8 mouse cellular contexts compared by ENCODE assay signal in genomic region chr2:117231257-117231656, GRCm38 (mm10). TPM values are rescaled to one million over a fixed set of nuclear protein-coding genes. Genes with fewer than 3 reads are reported as not detected.
DNase-seq lines count a peak whose midpoint lies in the region; ATAC-seq and TF ChIP-seq lines count a peak whose summit lies in the region.

No protein-coding gene starts in this region.

- peaks cover 4% of the 10 kb centered on the region for H3K27me3 ChIP-seq in C2C12 (ENCODE audit: control insufficient read depth, insufficient read depth, insufficient read length)
- H3K27me3 ChIP-seq in embryonic facial prominence, embryonic 14.5 days (replicated peaks; ENCODE audit: control insufficient read depth, insufficient read depth, low read length) = peaks cover 4% of the 10 kb centered on the region
- peaks cover 16% of the 10 kb centered on the region for H3K27me3 ChIP-seq in heart, embryonic 13.5 days (replicated peaks)
- H3K27me3 ChIP-seq in liver, embryonic 13.5 days = no peaks in the 10 kb centered on the region
- H3K27me3 ChIP-seq in neural tube, embryonic 11.5 days (ENCODE audit: control insufficient read depth, insufficient read depth, low read length) = no peaks in the 10 kb centered on the region
- no peaks in the 10 kb centered on the region; the same call in 1 of the 2 replicates for H3K27me3 ChIP-seq in stomach, embryonic 15.5 days (replicated peaks)

- no peak overlapping the region for H3K27ac ChIP-seq in embryonic facial prominence, embryonic 14.5 days (replicated peaks; ENCODE audit: low read depth, low read length)
- H3K27ac ChIP-seq in heart, embryonic 13.5 days (replicated peaks) = no peak overlapping the region
- no peak overlapping the region for H3K27ac ChIP-seq in liver, embryonic 13.5 days
- H3K27ac ChIP-seq in neural tube, embryonic 11.5 days (ENCODE audit: low read depth, low read length) = no peak overlapping the region
- H3K27ac ChIP-seq in stomach, embryonic 15.5 days = no peak overlapping the region

- peak; percentile 42 for TF ChIP-seq CTCF in C2C12 (IDR thresholded peaks at IDR 0.05; ENCODE audit: control insufficient read depth, insufficient read depth, insufficient read length)

- H3K4me1 ChIP-seq in embryonic facial prominence, embryonic 14.5 days (ENCODE audit: control insufficient read depth, insufficient read depth, low read length) = no peaks in the 10 kb centered on the region
- H3K4me1 ChIP-seq in heart, embryonic 13.5 days = no peaks in the 10 kb centered on the region
- no peaks in the 10 kb centered on the region for H3K4me1 ChIP-seq in liver, embryonic 13.5 days (replicated peaks)
- no peaks in the 10 kb centered on the region for H3K4me1 ChIP-seq in neural tube, embryonic 11.5 days (ENCODE audit: control insufficient read depth, insufficient read depth, low read length)
- H3K4me1 ChIP-seq in stomach, embryonic 15.5 days = peaks cover 6% of the 10 kb centered on the region; the same call in 1 of the 2 replicates

- ATAC-seq in embryonic facial prominence, embryonic 14.5 days (ENCODE audit: low read depth) = peak; percentile 86; the same call in 1 of the 2 replicates
- ATAC-seq in heart, embryonic 13.5 days (ENCODE audit: extremely low read depth, insufficient number of reproducible peaks, low FRiP score, low TSS enrichment) = no peak
- peak; percentile 51; the same call in 1 of the 2 replicates for ATAC-seq in liver, embryonic 13.5 days (ENCODE audit: low read depth)
- ATAC-seq in neural tube, embryonic 11.5 days (ENCODE audit: insufficient read depth, low FRiP score, low TSS enrichment) = peak; percentile 81
- 0 out of 2 replicates have a peak, but pooled peaks have one; percentile 65 for ATAC-seq in stomach, embryonic 15.5 days (ENCODE audit: insufficient read depth, low FRiP score, low read depth)

- no peaks in the 10 kb centered on the region for H3K79me2 ChIP-seq in C2C12 (ENCODE audit: control insufficient read depth, insufficient read depth)

- no peak overlapping the region for H3ac ChIP-seq in C2C12 (ENCODE audit: control insufficient read depth, insufficient read length, low read depth)

- 0 out of 2 replicates have a peak overlapping the region, but pooled peaks have one; percentile 7 for H3K4me2 ChIP-seq in embryonic facial prominence, embryonic 14.5 days (ENCODE audit: low read depth, low read length)
- H3K4me2 ChIP-seq in heart, embryonic 13.5 days = peak overlapping the region; percentile 34
- no peak overlapping the region for H3K4me2 ChIP-seq in liver, embryonic 13.5 days
- no peak overlapping the region for H3K4me2 ChIP-seq in neural tube, embryonic 11.5 days (ENCODE audit: low read depth)
- no peak overlapping the region for H3K4me2 ChIP-seq in stomach, embryonic 15.5 days

- H3K4me3 ChIP-seq in C2C12 (ENCODE audit: insufficient read depth, poor library complexity, severe bottlenecking) = no peak overlapping the region
- H3K4me3 ChIP-seq in embryonic facial prominence, embryonic 14.5 days (ENCODE audit: low read depth, low read length) = no peak overlapping the region
- H3K4me3 ChIP-seq in heart, embryonic 13.5 days = no peak overlapping the region
- no peak overlapping the region for H3K4me3 ChIP-seq in liver, embryonic 13.5 days (replicated peaks)
- H3K4me3 ChIP-seq in neural tube, embryonic 11.5 days (ENCODE audit: low read depth, low read length) = no peak overlapping the region
- H3K4me3 ChIP-seq in stomach, embryonic 15.5 days (replicated peaks) = no peak overlapping the region

- no peak overlapping the region for H3K9ac ChIP-seq in embryonic facial prominence, embryonic 14.5 days (ENCODE audit: low read depth, low read length)
- no peak overlapping the region for H3K9ac ChIP-seq in heart, embryonic 13.5 days
- no peak overlapping the region for H3K9ac ChIP-seq in liver, embryonic 13.5 days
- H3K9ac ChIP-seq in neural tube, embryonic 11.5 days (ENCODE audit: low read length) = no peak overlapping the region
- H3K9ac ChIP-seq in stomach, embryonic 15.5 days = no peak overlapping the region

- H3K79me3 ChIP-seq in C2C12 (ENCODE audit: low read depth) = no peaks in the 10 kb centered on the region

- no peaks in the 10 kb centered on the region for H3K36me3 ChIP-seq in C2C12 (ENCODE audit: control insufficient read depth, insufficient read depth)
- no peaks in the 10 kb centered on the region for H3K36me3 ChIP-seq in embryonic facial prominence, embryonic 14.5 days (ENCODE audit: control insufficient read depth, insufficient read depth, low read length)
- no peaks in the 10 kb centered on the region for H3K36me3 ChIP-seq in heart, embryonic 13.5 days
- H3K36me3 ChIP-seq in liver, embryonic 13.5 days = no peaks in the 10 kb centered on the region
- H3K36me3 ChIP-seq in neural tube, embryonic 11.5 days (ENCODE audit: control insufficient read depth, insufficient read depth, low read length) = no peaks in the 10 kb centered on the region
- H3K36me3 ChIP-seq in stomach, embryonic 15.5 days = no peaks in the 10 kb centered on the region

- DNase-seq in adrenal gland, postnatal 4 days (ENCODE audit: low spot score in 2 of 2) = peak; percentile 55 to 74
- DNase-seq in embryonic facial prominence, embryonic 14.5 days (ENCODE audit: low spot score) = peak; percentile 88
- DNase-seq in kidney, postnatal 14 days = peak; percentile 79
- DNase-seq in liver, embryonic 13.5 days = peak; percentile 27
- DNase-seq in neural tube, embryonic 11.5 days (ENCODE audit: low spot score) = peak; percentile 85

- WGBS in embryonic facial prominence, embryonic 14.5 days = 5% methylated on average over 13 of the region's 13 CpGs
- 6% methylated on average over 13 of the region's 13 CpGs for WGBS in heart, embryonic 13.5 days
- 7% methylated on average over 13 of the region's 13 CpGs for WGBS in liver, embryonic 13.5 days (ENCODE audit: insufficient replicate concordance)
- 8% methylated on average over 13 of the region's 13 CpGs for WGBS in neural tube, embryonic 11.5 days
- WGBS in stomach, embryonic 15.5 days = 7% methylated on average over 13 of the region's 13 CpGs

- H3K9me3 ChIP-seq in embryonic facial prominence, embryonic 14.5 days (ENCODE audit: control insufficient read depth, low read length) = no peaks in the 10 kb centered on the region
- no peaks in the 10 kb centered on the region for H3K9me3 ChIP-seq in heart, embryonic 13.5 days
- H3K9me3 ChIP-seq in liver, embryonic 13.5 days (replicated peaks) = no peaks in the 10 kb centered on the region
- no peaks in the 10 kb centered on the region for H3K9me3 ChIP-seq in neural tube, embryonic 11.5 days (ENCODE audit: control insufficient read depth, low read length)
- no peaks in the 10 kb centered on the region for H3K9me3 ChIP-seq in stomach, embryonic 15.5 days

TF ChIP-seq in C2C12, 6 proteins besides CTCF, POLR2A, EP300 and RAD21:
- TF ChIP-seq FOSL1 (IDR thresholded peaks at IDR 0.05; ENCODE audit: insufficient read depth, low read length, poor library complexity, severe bottlenecking) (no peak), MAX (IDR thresholded peaks at IDR 0.05) (no peak), MYOD1 (IDR thresholded peaks at IDR 0.05; ENCODE audit: control insufficient read depth, insufficient read length, low read depth) (no peak), MYOG (IDR thresholded peaks at IDR 0.05; ENCODE audit: control insufficient read depth, extremely low read depth, insufficient read length) (no peak), CEBPB (IDR thresholded peaks at IDR 0.05; ENCODE audit: low read depth) (no peak), USF1 (IDR thresholded peaks at IDR 0.05; ENCODE audit: low read depth) (no peak)

RNA-seq across cellular contexts. Expression of gene Fam98b, which starts 18.3 kb away (rescaled TPM):
- polyA plus RNA-seq in C2C12 (2012; fragmentation: generic; extraction: Trizol) = 36.4 TPM
- 10 to 100 TPM; 43.9 to 48.5 TPM for total RNA-seq in adrenal gland, postnatal 4 days (2021)
- 9.9 and 10.0 TPM in 2 replicates for polyA plus RNA-seq in embryonic facial prominence, embryonic 14.5 days (2014; fragmentation: Nextera tagmentation; extraction: Ambion mirVana)
- 7.9 and 8.9 TPM in 2 replicates for polyA plus RNA-seq in heart, embryonic 13.5 days (2015; fragmentation: Nextera tagmentation; extraction: Ambion mirVana)
- polyA plus RNA-seq in liver, embryonic 13.5 days (2015; fragmentation: Nextera tagmentation; extraction: Ambion mirVana) = 5.4 and 5.6 TPM in 2 replicates
- polyA plus RNA-seq in neural tube, embryonic 11.5 days (2014; fragmentation: Nextera tagmentation; extraction: Ambion mirVana) = 6.7 and 7.2 TPM in 2 replicates
- polyA plus RNA-seq in stomach, embryonic 15.5 days (2015; fragmentation: Nextera tagmentation; extraction: Ambion mirVana) = 10.6 and 11.3 TPM in 2 replicates

Comparison
In these comparisons a context has a peak if more than half of its experiments do, and no peak if none do; other contexts are left out.
1. DNase-seq: peak in every context shown above with its lines; median percentile 88 in embryonic facial prominence, embryonic 14.5 days; 85 in neural tube, embryonic 11.5 days; 79 in kidney, postnatal 14 days; 64 in adrenal gland, postnatal 4 days; 27 in liver, embryonic 13.5 days.
2. H3K4me2 ChIP-seq: peak in embryonic facial prominence, embryonic 14.5 days (single experiment) and heart, embryonic 13.5 days (single experiment); none in liver, embryonic 13.5 days (single experiment), neural tube, embryonic 11.5 days (single experiment) and stomach, embryonic 15.5 days (single experiment).